Mouse (Mus musculus): ENCODE data around the gene Col3a1. TPM values are rescaled to one million over a fixed set of nuclear protein-coding genes. Genes with fewer than 3 reads are reported as not detected.

Col3a1 gene
- polyA plus RNA-seq, 1 experiment from 2014 or later, result 403 TPM

- Histone ChIP-seq H3K9me3 (no peaks in the 10 kb centered on the region), H3K4me3 (replicated peaks) (no peak overlapping the region), H3K4me1 (no peaks in the 10 kb centered on the region), H3K9ac (no peak overlapping the region), H3K4me2 (no peak overlapping the region), H3K27me3 (no peaks in the 10 kb centered on the region), H3K27ac (no peak overlapping the region), H3K36me3 (replicated peaks) (no peaks in the 10 kb centered on the region)
- WGBS, result 90% methylated on average over 1 of the region's 1 CpGs
- ATAC-seq (ENCODE audit: low FRiP score), result no peak
Measured at GRCm38 (mm10) chr1:45318241-45318640, 6.9 kb downstream of the Col3a1 start.

- no peak for ATAC-seq (ENCODE audit: low FRiP score)
- H3K27me3 ChIP-seq, result no peaks in the 10 kb centered on the region
Measured at GRCm38 (mm10) chr1:45320861-45321260, 9.5 kb downstream of the Col3a1 start.

GRCm38 (mm10) chr1:45329149-45329548 lies 17.8 kb downstream of the Col3a1 start:
- Histone ChIP-seq H3K27me3 (no peaks in the 10 kb centered on the region), H3K9ac (no peak overlapping the region), H3K4me2 (no peak overlapping the region), H3K36me3 (replicated peaks) (no peaks in the 10 kb centered on the region), H3K27ac (no peak overlapping the region), H3K4me1 (no peaks in the 10 kb centered on the region), H3K9me3 (no peaks in the 10 kb centered on the region), H3K4me3 (replicated peaks) (no peak overlapping the region)
- no peak for ATAC-seq (ENCODE audit: low FRiP score)
- WGBS, result 100% methylated on average over 1 of the region's 1 CpGs

More at GRCm38 (mm10) chr1:45320861-45321260, 9.5 kb downstream of the Col3a1 start:
- Histone ChIP-seq H3K36me3 (replicated peaks) (no peaks in the 10 kb centered on the region), H3K9me3 (no peaks in the 10 kb centered on the region), H3K4me3 (replicated peaks) (no peak overlapping the region), H3K4me2 (no peak overlapping the region), H3K4me1 (no peaks in the 10 kb centered on the region), H3K27ac (no peak overlapping the region), H3K9ac (no peak overlapping the region)

- Histone ChIP-seq H3K9me3 (no peaks in the 10 kb centered on the region), H3K4me2 (no peak overlapping the region), H3K36me3 (replicated peaks) (no peaks in the 10 kb centered on the region), H3K4me3 (replicated peaks) (no peak overlapping the region), H3K9ac (no peak overlapping the region), H3K27ac (no peak overlapping the region), H3K4me1 (no peaks in the 10 kb centered on the region), H3K27me3 (no peaks in the 10 kb centered on the region)
- 84% methylated on average over 4 of the region's 4 CpGs for whole genome bisulfite sequencing
- ATAC-seq (ENCODE audit: low FRiP score), result no peak
Measured at GRCm38 (mm10) chr1:45355944-45356343, 44.6 kb downstream of the Col3a1 start.

- H3K9me3 ChIP-seq, result no peaks in the 10 kb centered on the region
- H3K4me1 ChIP-seq, result no peaks in the 10 kb centered on the region
- H3K4me3 ChIP-seq (replicated peaks), result no peak overlapping the region
- no peak overlapping the region for H3K9ac ChIP-seq
- 64% methylated on average over 1 of the region's 1 CpGs for WGBS
- no peak overlapping the region for H3K4me2 ChIP-seq
- H3K36me3 ChIP-seq (replicated peaks), result no peaks in the 10 kb centered on the region
- H3K27ac ChIP-seq, result no peak overlapping the region
- ATAC-seq (ENCODE audit: low FRiP score), result no peak
- H3K27me3 ChIP-seq, result no peaks in the 10 kb centered on the region
Measured at GRCm38 (mm10) chr1:45358020-45358419, 46.7 kb downstream of the Col3a1 start.

GRCm38 (mm10) chr1:45359147-45359546 lies 47.8 kb downstream of the Col3a1 start:
- H3K4me2 ChIP-seq, result no peak overlapping the region
- 69% methylated on average over 2 of the region's 2 CpGs for WGBS
- no peaks in the 10 kb centered on the region for H3K36me3 ChIP-seq (replicated peaks)
- no peaks in the 10 kb centered on the region for H3K9me3 ChIP-seq
- no peaks in the 10 kb centered on the region for H3K4me1 ChIP-seq
- no peak overlapping the region for H3K9ac ChIP-seq
- no peaks in the 10 kb centered on the region for H3K27me3 ChIP-seq
- ATAC-seq (ENCODE audit: low FRiP score), result no peak
- H3K27ac ChIP-seq, result no peak overlapping the region
- H3K4me3 ChIP-seq (replicated peaks), result no peak overlapping the region

- no peaks in the 10 kb centered on the region for H3K9me3 ChIP-seq
- no peak overlapping the region for H3K4me2 ChIP-seq
- ATAC-seq (ENCODE audit: low FRiP score), result no peak
- H3K9ac ChIP-seq, result no peak overlapping the region
- H3K4me3 ChIP-seq (replicated peaks), result no peak overlapping the region
- no peak overlapping the region for H3K27ac ChIP-seq
- H3K27me3 ChIP-seq, result no peaks in the 10 kb centered on the region
- H3K36me3 ChIP-seq (replicated peaks), result no peaks in the 10 kb centered on the region
- 69% methylated on average over 2 of the region's 2 CpGs for WGBS
- H3K4me1 ChIP-seq, result no peaks in the 10 kb centered on the region
Measured at GRCm38 (mm10) chr1:45359673-45360072, 48.3 kb downstream of the Col3a1 start.

GRCm38 (mm10) chr1:45363274-45363673 lies 51.9 kb downstream of the Col3a1 start:
- ATAC-seq (ENCODE audit: low FRiP score), result no peak
- WGBS, result 85% methylated on average over 2 of the region's 2 CpGs
- H3K9me3 ChIP-seq, result no peaks in the 10 kb centered on the region
- no peak overlapping the region for H3K4me3 ChIP-seq (replicated peaks)
- H3K36me3 ChIP-seq (replicated peaks), result no peaks in the 10 kb centered on the region
- H3K9ac ChIP-seq, result no peak overlapping the region
- no peak overlapping the region for H3K4me2 ChIP-seq
- no peaks in the 10 kb centered on the region for H3K4me1 ChIP-seq
- H3K27ac ChIP-seq, result no peak overlapping the region
- H3K27me3 ChIP-seq, result no peaks in the 10 kb centered on the region

GRCm38 (mm10) chr1:45365427-45365826 lies 54.1 kb downstream of the Col3a1 start:
- 79% methylated on average over 1 of the region's 1 CpGs for WGBS
- Histone ChIP-seq H3K4me3 (replicated peaks) (no peak overlapping the region), H3K36me3 (replicated peaks) (no peaks in the 10 kb centered on the region), H3K9me3 (peaks cover 6% of the 10 kb centered on the region; the same call in 1 of the 2 replicates), H3K27ac (no peak overlapping the region), H3K27me3 (no peaks in the 10 kb centered on the region), H3K4me1 (no peaks in the 10 kb centered on the region), H3K4me2 (no peak overlapping the region), H3K9ac (no peak overlapping the region)
- no peak for ATAC-seq (ENCODE audit: low FRiP score)

- Histone ChIP-seq H3K27ac (no peak overlapping the region), H3K4me1 (no peaks in the 10 kb centered on the region), H3K9me3 (no peaks in the 10 kb centered on the region), H3K9ac (no peak overlapping the region), H3K36me3 (replicated peaks) (no peaks in the 10 kb centered on the region), H3K4me2 (no peak overlapping the region), H3K27me3 (no peaks in the 10 kb centered on the region), H3K4me3 (replicated peaks) (no peak overlapping the region)
- no peak for ATAC-seq (ENCODE audit: low FRiP score)
- WGBS, result 88% methylated on average over 7 of the region's 7 CpGs
Measured at GRCm38 (mm10) chr1:45379992-45380690, 68.8 kb downstream of the Col3a1 start.

GRCm38 (mm10) chr1:45381866-45382265 lies 70.5 kb downstream of the Col3a1 start:
- Histone ChIP-seq H3K4me1 (no peaks in the 10 kb centered on the region), H3K4me2 (no peak overlapping the region), H3K9me3 (no peaks in the 10 kb centered on the region), H3K27me3 (no peaks in the 10 kb centered on the region), H3K27ac (no peak overlapping the region), H3K36me3 (replicated peaks) (no peaks in the 10 kb centered on the region), H3K9ac (no peak overlapping the region), H3K4me3 (replicated peaks) (no peak overlapping the region)
- no peak for ATAC-seq (ENCODE audit: low FRiP score)
- WGBS, result 88% methylated on average over 2 of the region's 2 CpGs

All from forebrain, embryonic 12.5 days (tissue).